Mouse (Mus musculus) fat pad, adult 2 months (tissue): Measurements from ENCODE around the gene Olfr1174-ps.

Source experiments
- DNase-seq: peaks from one replicate; pipeline ENCODE4 v3.0.0-alpha.2; 2011; ENCODE audit warnings: low read depth, low spot score; ENCODE audit errors: extremely low read depth

The Olfr1174-ps gene

GRCm38 (mm10) chr2:88315035-88315434 lies at the start of gene Olfr1174-ps:
Gene Olfr1174-ps (minus strand): TSS chr2:88315135.
- no peak for DNase-seq

- DNase-seq, result no peak
Measured at GRCm38 (mm10) chr2:88356304-88356703, 41.4 kb upstream of the Olfr1174-ps start.

- no peak for DNase-seq
Measured at GRCm38 (mm10) chr2:88346392-88346791, 31.5 kb upstream of the Olfr1174-ps start, which contains the start of gene Olfr1177-ps. Gene Olfr1177-ps (minus strand): TSS chr2:88346492.

- DNase-seq, result no peak
Measured at GRCm38 (mm10) chr2:88336421-88336820, 21.5 kb upstream of the Olfr1174-ps start, which contains the start of gene Olfr1176. Gene Olfr1176 (plus strand): TSS chr2:88336721.

- no peak for DNase-seq
Measured at GRCm38 (mm10) chr2:88327115-88327514, 12.2 kb upstream of the Olfr1174-ps start, which contains the start of gene Olfr1175-ps. Gene Olfr1175-ps (minus strand): TSS chr2:88327215.

GRCm38 (mm10) chr2:88279775-88280174 lies 35.2 kb downstream of the Olfr1174-ps start, which contains the start of gene Olfr1173:
Gene Olfr1173 (minus strand): TSS chr2:88279875.
- DNase-seq, result no peak
